Mouse (Mus musculus) CD4-positive, CD25-positive, alpha-beta regulatory T cell, adult 4 months (primary cell): Measurements from ENCODE around the gene Dus4l. TPM values are rescaled to one million over a fixed set of nuclear protein-coding genes. Genes with fewer than 3 reads are reported as not detected.

ENCODE experiments used
- polyA plus RNA-seq, 2 experiments: library from polyadenylated mRNA; unstranded; fragments of 100-300 nt; shearing (Covaris generic); gene quantifications; one replicate each; pipeline ENCODE4 v1.2.1; 2017

Dus4l gene
- polyA plus RNA-seq, 2 experiments from 2014 or later, result 12.0 to 14.8 TPM

Other genes starting within 250 kb of the Dus4l start
- gene Cbll1, start 155.2 kb downstream of the Dus4l start, polyA plus RNA-seq, result 10 to 100 TPM; 26.2 to 32.6 TPM
- gene Slc26a4, start 94.9 kb downstream of the Dus4l start, polyA plus RNA-seq, result not detected
- 10 to 100 TPM; 69.3 to 80.9 TPM for gene Bcap29, start 20.2 kb downstream of the Dus4l start, polyA plus RNA-seq
- 10 to 100 TPM; 50.7 to 68.8 TPM for gene Cog5, start within 50 bp of the Dus4l start, polyA plus RNA-seq
- gene Gpr22, start 59.1 kb upstream of the Dus4l start, polyA plus RNA-seq, result under 1 TPM; 0.38 to 0.90 TPM